Mouse (Mus musculus) T-helper 17 cell (primary cell): ENCODE data around the gene Sec14l3.
"Not testable (repeated sequence)": the region's sequence is repeated elsewhere in the genome, so short reads cannot be mapped to it uniquely, and the experiment has no call there.

Source experiments
- in situ Hi-C, 2 experiments: fragments of 300-600 bp; cut with MboI, MseI; formaldehyde crosslinking; loops; 1 replicate in 1 of 2; 2 replicates in 1 of 2; pipeline ENCODE4 v1.15.1; 2025; ENCODE audit warnings: high pct_unique_total_duplicates in 2 of 2

Gene Sec14l3

DNA sequence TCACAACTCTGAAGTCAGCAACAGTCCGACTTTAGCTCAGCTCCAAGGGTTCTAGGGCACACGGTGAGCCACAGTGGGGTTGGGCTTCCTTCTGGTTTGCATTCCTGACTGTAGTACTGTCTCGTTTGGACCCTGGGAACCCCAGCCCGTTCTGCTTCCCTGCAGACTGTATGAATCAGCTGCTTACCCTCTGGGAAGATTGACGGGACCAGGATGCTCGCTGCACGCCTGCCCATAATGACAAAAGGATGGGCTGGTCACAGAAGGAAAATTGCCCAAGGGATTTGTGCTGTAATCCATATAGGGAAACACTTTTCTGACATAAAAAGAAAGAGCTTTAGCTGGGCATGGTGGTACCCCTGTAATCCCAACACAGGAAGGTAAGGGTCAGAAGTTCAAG lies 34.2 kb downstream of the Sec14l3 start:
- in situ Hi-C loops, result no loop called here

DNA sequence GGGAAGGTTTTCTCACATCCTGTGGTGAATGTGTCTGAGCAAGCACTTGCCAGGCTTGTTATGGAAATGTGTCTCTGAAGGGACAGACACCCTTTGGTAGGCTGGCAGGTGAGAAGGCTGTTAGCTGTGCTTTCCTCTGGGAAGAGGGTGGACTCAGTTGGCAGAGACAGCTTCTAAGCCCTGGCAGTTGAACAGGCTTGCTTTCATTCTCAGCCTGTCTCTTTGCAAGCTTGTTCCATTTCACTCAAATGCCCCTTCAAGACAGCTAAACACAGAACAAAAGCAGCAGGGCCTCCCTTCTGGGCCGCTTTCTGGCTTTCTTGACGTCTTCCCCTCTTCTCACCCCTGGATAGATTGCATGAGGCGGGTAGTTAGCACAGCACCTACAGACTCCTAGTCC lies 34.8 kb downstream of the Sec14l3 start:
- in situ Hi-C loops, result no loop called here

DNA sequence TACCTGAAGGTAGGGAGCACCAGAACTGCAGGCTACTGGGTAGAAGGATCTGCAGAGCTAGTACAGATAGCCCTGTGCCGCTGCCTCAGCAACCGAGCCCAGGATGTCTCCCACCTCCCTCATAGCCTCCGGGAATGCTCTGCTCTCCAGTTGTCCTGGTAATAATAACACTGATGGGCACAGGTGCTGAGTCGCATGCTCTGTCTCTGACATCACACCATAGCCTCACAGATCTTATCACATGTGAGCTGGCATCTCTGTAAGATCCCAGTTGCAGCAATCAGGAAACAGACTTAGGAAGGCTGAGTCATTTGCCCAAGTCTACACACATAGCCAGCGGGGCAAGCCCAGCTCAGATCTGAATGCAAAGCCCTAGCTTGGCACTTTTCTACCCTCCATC lies 37.2 kb downstream of the Sec14l3 start:
- in situ Hi-C loops, result no loop called here

DNA sequence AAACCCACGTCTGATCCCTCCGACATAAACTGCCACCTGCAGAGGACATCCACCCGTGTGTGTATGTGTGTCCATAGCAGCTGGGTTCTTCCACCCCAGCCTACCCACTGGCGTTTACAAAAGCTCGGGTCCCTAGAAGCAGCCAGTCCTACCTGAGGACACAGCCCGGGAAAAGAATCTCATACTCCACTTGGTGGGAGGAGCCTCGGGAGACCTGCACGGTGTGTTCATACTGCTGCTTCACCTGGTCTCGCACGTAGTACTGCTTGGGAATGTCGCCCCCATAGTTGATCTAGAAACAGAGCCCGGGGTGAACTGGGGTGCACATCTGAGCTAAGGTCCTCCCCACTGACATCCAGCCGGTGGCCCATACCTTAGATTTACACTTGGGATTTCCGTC lies 38.9 kb downstream of the Sec14l3 start:
- in situ Hi-C loops, result no loop called here

DNA sequence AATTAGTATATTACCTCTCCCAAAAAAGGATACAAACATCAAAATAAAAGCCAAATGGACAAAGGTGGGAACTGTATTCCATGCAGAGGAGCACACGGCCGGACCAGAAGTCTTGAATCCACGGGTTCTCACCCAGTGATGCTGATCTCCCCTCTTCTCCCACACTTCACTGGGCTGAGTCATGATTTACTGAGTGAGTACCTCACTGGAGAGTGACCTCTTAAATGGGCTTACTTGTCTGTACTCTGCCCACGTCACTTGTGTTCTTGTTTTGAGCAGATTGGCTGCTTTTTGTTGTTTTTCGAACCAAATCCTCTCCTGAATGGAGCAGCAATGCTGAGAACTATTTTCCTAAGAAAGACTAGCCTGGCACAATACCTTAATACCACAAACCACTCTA lies 40.3 kb downstream of the Sec14l3 start:
- in situ Hi-C loops, result no loop called here

DNA sequence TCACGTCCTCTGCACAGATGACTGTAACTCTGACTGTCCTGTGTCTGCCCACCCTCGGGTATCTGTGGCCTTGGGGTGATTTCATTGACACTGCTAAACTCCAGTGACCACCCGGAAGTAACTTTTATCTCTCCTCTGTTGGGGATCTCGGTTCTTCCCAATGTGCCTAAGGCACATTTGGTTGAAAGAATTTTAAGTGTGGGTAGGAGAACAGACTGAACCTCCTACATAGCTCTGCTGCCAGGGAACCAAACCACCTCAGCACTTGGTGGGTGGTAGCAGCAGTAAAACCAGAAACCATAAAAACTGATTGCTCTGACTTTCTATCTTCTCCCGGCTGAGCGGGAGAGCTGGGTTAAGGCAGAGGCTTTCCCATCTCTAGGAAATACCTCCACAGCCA lies 40.8 kb downstream of the Sec14l3 start:
- in situ Hi-C loops, result no loop called here

DNA sequence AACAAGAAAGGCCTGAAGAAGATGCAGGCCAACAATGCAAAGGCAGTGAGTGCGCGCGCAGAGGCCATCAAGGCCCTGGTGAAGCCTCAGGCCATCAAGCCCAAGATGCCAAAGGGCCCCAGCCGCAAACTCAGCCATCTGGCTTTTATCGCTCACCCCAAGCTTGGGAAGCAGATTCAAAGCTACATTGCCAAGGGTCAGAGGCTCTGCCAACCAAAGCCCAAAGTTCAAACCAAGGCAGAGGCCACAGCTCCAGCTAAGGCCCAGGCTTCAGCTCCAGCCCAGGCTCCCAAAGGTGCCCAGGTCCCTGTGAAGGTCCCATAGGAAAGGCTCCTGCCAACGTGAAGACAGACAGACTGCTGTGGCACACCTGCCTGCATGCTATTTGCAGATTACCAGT lies 43.3 kb downstream of the Sec14l3 start:
- in situ Hi-C loops, result not testable (repeated sequence)

DNA sequence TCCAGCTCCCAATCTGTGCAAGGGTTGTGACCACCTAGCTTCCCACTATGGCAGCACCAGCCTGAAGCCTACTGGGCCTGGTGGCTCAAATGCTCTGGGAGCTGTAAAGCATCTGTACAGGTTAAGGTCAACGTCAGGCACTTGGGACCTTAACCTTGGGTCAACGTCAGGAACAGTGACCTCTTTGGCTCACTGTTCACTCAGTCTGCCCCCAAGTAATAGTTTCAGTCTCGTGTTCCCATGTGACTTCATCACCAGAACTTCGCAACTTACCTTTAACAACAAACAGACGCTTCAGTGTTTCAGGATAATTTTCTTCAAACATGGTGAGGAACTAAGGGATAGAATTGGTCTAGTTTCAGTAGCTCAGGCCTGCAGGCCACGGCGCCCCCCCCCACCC lies 44.0 kb downstream of the Sec14l3 start:
- in situ Hi-C loops, result no loop called here

DNA sequence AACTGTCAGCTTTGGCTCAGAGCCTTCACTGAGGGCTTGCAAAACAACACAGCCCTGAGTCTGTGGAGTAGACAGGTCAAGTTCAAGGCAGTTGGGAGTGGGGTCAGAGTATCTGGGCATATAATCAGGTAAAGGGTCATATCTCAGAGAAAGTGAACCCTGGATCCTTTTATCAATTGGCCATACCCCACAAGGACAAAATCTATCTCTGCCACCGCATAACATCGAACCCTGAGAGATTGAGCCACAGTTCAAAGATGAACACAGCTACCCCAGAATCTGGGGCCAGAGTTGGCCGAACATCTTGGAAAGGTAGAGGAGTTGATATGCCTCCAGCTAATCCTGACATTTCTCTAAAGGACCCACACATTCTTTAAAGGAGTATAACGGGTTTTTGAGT lies 47.4 kb downstream of the Sec14l3 start:
- in situ Hi-C loops, result no loop called here

DNA sequence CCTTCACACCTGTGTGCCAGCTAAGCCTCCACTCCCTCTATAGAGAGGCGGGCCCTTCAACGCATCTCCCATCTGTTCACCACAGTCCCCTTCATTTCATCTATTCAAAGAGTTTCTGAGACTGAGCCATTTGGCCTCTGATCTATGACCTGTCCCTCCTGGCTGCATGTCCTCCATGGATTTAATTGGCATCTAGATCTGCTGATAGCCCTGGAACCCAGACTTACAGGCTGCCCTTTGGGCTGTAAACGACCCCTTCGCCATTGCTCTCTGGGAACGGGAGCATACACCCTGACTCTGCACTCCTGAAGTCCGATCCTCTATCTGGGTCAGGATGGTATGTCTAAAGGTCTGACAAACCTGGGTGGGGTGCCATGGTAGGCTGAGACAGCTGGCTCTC lies 48.2 kb downstream of the Sec14l3 start:
- in situ Hi-C loops, result no loop called here

DNA sequence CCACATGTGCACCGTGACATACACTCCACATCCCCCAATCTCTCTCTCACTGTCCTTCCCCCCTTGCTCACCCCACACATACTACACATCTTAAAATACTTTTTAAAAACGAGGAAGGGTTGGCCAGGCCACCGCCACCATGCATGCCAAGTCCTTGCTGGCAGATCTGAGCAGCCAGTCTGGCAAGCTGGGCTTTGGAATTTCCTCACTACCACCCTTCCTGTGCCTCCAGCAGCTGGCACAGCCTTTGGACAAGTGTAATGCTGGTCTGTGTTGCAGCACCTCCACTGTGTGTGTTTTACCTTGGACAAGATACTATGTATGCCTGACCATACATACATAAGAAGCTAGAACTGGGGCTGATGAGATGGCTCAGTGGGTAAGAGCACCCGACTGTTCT lies 48.9 kb downstream of the Sec14l3 start:
- in situ Hi-C loops, result no loop called here

DNA sequence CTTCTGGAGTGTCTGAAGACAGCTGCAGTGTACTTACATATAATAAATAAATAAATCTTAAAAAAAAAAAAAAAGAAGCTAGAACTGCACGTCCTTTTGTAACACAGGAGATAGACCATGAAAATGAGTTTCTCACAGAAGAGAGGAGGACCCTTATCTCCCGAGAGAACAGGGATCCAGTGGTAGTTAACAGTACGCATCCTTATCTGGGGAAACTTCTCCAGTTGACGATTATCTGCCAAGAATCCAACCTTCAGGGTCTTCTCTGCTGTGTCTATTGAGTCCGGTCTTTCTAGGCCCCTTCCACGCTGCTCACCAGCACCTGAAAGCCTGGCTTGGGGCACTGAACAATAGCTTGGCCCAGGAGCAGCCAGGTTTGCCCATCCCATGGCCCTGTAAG lies 49.3 kb downstream of the Sec14l3 start:
- in situ Hi-C loops, result no loop called here

DNA sequence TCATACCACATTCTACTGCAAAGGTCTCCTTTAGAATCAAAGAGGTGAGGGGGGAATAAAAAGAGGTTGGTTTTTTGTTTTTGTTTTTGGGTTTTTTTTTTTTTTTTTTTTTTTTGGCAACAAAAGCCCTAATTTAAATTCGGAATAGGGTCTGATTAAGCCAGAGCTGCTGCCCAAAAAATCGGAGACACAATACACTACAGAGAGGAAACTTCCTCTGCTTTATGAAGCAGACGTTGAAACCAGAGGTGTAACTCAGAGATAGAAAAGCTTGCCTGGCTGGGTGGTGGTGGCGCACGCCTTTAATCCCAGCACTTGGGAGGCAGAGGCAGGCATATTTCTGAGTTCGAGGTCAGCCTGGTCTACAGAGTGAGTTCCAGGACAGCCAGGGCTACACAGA lies 49.9 kb downstream of the Sec14l3 start:
- in situ Hi-C loops, result not testable (repeated sequence)

DNA sequence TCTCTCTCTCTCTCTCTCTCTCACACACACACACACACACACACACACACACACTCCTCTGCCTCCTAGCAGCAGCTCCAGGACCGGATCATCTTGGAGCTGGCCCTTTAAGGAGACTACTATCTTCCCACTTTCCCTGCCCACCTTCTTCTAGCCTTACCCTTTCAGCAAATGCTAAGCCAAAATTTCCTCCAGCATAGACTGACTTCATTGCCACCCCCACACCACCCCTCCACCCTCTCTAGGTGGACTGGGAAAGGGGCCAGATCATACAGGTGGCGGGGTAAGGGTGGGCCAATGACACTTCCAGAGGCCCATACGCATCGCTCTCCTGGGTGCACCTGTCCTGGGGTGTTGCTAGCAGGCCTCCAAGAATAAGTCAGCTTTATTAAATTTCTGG lies 50.8 kb downstream of the Sec14l3 start:
- in situ Hi-C loops, result no loop called here

DNA sequence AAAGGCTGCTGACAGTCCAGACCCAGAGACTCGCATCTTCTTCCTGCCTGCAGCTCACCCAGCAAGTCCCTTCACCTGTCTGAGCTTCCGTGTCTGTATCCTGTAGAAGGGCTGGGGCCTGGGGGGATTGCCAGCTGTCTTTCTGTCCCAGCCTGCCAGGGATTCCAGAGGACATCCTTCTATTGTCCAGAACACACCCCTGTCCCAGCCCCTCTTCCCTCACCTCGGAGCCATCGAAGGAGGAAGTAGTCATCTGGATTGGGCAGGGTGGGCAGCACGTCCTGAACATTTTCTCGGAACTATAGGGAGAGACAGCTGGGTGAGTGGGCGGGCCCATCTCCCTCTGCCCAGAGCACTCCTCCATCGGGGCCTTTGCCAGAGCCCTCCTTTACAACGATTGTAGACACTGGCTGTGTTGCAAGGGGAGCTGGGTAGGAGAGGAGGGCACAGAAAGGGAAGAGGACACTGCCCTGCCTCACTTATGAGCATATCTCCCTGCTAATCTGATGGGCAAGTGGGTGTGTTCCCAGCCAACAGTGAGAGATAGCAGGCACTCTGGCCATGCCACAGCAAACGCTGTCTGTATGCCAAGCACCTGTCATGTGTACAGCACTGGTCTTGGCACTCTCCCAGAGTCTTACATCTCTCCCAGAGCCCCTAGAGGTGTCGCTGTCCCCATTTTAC lies 52.0 kb downstream of the Sec14l3 start:
- in situ Hi-C loops, result no loop called here

DNA sequence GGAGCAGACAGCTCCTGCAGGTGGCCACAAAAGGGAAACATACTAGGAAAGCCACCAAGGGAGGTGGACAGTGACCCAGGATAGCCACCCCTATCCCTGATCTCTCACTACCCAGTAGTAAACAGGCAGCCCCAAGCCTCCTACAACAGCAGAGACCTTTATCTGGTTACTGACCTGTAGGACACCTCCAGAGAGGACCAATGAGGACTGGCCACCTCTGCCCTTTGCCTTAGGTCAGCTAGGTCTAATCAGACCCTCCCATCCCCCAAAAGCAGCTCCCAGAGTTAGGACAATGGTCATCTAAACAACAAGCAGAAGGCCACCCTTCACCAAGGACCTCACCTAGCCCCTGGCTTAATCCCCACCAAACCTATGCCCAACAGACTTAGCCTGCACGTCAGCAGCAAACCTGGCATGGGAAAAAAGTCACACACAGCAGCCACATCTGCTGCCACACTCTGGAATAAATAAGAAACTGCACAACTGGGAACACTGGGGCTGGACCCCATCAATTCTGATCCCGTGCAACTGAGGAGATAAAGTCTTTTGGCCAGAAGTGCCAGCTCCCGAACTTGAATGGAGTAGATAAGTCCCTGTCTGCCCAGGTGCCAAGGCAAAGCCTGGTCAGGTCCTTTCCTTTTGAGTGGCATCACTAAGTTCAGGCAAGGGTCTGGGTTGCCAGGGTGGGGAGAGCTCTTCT lies 52.9 kb downstream of the Sec14l3 start:
- in situ Hi-C loops, result no loop called here

DNA sequence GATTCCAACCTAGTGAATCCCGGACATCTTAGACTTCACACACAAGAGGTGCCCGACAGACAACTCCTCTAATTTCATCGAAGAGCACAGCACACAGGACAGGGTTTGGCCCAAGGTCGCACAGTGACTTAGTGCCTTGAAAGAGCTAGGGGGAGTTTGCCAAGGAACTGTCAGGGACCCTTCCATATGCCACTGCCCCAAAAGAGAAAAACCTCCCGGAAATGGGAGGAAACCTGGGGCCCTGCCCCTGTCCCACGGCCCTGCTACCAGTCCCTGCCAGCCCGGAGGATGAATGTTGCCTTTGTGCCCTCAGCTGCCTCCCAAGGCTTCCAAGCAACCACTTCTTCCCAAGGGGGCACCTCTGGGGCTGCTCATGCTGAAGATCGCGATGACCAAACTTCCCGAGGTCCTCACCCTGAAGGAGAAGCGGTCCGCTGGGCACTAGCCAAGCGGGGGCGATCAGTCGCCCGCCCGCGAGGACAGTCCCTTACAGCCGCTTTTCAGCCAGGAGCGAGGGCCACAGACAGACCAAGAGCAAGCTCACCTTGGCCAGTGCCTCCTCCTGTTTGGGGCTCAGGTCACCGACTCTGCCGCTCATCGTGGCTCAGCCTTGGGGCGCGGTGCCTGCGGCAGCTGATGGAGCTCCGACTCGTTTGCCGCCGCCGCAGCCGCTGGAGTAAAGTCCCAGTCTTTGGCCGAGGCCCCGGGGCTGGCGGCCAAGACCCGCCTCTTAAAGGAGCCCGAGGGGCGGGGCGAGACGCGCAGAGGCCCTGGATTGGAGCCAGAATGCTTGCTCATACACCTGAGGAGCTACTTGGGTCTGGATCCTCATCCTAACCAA lies 53.7 kb downstream of the Sec14l3 start:
- in situ Hi-C loops, result no loop called here

DNA sequence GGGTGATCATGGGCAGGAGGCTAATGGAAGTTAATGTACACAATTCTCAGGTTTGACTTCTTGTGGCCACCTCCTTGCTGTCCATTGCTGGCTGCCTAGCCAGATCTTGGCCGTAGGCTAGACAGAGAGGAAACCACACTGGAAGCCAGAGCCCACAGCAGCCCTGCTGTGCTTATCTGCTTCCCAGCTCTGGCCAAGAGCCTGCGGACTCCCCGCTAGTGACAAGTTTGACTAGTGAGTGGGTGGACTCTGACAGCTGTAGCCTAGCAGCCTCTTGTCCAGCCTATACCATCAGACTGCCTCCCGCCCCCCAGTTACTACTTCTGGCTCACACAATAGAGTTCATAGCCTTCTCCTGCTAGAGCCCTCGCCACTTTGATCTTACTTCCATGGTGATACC lies 55.0 kb downstream of the Sec14l3 start:
- in situ Hi-C loops, result no loop called here

DNA sequence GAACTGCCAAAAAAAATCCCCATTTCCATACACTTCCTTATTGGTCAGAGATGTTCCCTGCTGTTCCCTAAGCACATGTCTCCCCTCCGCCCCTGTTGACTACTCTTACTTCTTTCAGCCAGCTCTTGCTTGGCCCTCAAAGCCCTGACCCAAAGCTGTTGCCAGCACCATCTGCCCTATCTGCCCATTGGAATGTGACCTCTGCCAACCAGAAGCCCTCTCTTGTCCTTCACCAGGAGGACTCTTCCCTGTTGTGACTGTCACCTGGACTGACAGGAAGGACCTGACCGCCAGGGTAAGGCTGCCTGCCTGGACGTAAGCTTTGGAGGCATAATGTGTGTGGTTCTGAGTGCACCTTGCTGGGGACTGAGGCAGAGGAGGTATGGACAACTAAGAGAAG lies 57.0 kb downstream of the Sec14l3 start:
- in situ Hi-C loops, result no loop called here

DNA sequence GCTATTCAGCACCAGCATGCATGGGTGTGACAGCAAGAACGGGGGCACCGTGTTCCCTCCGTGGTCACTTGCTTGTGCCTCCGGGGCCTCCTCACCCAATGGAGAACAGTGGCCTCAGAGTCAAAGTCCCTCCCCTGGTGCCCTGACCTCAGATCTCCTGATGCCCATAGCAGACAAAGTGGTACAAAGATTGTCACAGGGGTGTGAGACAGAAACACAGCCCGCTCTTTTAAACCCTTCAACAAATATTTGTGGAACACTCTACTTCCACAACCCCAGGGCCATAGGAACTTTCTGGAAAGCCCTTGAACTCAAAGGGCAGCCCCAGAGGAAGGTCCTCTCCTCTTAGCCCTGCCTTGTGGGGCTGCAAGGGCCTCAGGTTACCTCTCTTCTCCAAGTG lies 57.6 kb downstream of the Sec14l3 start:
- in situ Hi-C loops, result no loop called here

DNA sequence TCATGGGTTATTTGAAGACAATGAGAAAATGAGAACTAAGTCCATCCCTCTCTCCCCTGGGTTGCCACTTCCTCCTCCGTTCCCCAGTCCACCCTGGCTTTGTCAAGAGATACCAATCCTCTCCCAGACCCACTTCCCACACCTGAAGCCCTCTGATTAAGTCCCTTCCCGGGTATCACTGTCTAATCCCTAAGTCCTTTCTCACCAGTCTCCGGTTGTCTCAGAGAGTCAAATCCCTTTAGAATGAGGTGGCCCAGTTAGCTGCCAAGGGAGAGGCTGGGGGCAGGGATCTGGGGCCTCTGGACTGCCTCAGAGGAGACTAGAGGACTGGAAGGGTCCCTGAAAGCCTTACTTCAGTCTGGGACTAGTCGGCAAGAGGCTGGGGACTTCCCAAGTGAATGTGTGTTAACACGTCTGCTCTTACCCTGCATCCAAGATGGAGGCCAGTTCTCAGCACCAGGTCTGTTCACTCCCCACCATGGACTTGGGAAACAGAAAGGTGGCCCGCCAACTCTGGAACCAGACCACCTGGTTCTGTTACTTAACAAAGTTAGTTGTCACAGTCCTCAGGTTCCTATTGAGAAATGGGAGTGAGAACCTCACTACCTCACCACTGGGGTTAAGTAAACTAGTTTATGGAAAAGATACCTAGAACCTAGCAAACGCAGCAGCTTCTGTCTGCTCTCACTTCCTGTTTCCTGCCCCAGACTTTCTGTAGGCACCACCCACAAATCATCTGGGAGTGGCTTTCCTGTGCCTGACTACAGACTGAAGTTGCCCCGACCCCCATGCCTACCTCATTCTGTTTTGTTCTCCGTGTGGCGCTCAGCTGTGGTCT lies 58.3 kb downstream of the Sec14l3 start, which contains the start of gene Sec14l2:
Gene Sec14l2 (minus strand): TSS at position 674 of the 838 bp plus-strand sequence.
- in situ Hi-C loops, result no loop called here

DNA sequence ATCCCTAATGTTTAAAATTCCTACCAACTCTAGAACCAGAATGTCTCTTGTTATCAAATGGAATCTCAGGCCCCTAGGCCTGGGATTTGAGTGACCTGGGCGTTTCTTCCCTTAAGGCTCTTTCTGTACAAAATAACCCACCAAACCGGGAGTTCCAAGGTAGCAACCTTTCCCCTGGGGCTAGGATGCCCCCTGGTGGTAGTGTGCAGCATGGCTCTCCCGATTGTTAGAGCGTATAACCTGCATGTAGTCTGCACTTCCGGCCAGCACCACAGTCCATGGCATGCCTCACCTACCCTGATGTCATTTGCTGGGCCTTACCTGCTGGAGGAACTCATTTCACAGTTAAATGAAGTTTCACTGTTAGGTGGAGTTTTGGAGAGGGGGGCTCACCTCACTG lies 59.3 kb downstream of the Sec14l3 start:
- in situ Hi-C loops, result no loop called here
